Mouse (Mus musculus) stomach, postnatal 0 days (tissue): ENCODE data around the gene Fam151b.

Experiments
- CTCF ChIP-seq: IDR thresholded peaks from 2 replicates; pipeline ENCODE4 v1.5.1; 2016; ENCODE audit warnings: antibody characterized with exemption, low read depth, mild to moderate bottlenecking, moderate library complexity
- EP300 ChIP-seq: optimal IDR thresholded peaks from 2 replicates; pipeline ENCODE3; 2016; ENCODE audit warnings: antibody characterized with exemption

GRCm38 (mm10) chr13:92530721-92531211 is 47.0 kb upstream of the Fam151b start, which contains the start of gene Zfyve16:
- TF ChIP-seq EP300 (no peak), CTCF (no peak)
